Mouse (Mus musculus) brown adipose tissue, adult 24 weeks (tissue): Measurements from ENCODE around the gene Pcdh7. TPM values are rescaled to one million over a fixed set of nuclear protein-coding genes. Genes with fewer than 3 reads are reported as not detected.

Experiments
- H3K27ac ChIP-seq: fragments of 200-500 bp; replicated peaks from 2 replicates; pipeline ENCODE4 v1.5.1; 2012; ENCODE audit warnings: low read depth, mild to moderate bottlenecking, low read length
- H3K4me1 ChIP-seq: fragments of 200-500 bp; 2 replicates; pipeline ENCODE4 v1.6.1; 2012; ENCODE audit warnings: low read length, mixed read lengths; ENCODE audit not compliant: control insufficient read depth, insufficient read depth, insufficient read length
- H3K4me3 ChIP-seq: fragments of 200-500 bp; 2 replicates; pipeline ENCODE4 v1.5.1; 2012; ENCODE audit warnings: low read depth, mild to moderate bottlenecking, low read length, moderate library complexity; ENCODE audit not compliant: insufficient read depth
- polyA plus RNA-seq: library from polyadenylated mRNA; stranded (reverse); fragments of >200 nt; gene quantifications from 2 replicates; pipeline ENCODE4 v1.2.4, GENCODE M21; 2012; ENCODE audit not compliant: missing spikeins, insufficient read depth, insufficient read length

Pcdh7 gene
- polyA plus RNA-seq, 1 experiment = 1.2 TPM

- no peaks in the 10 kb centered on the region for H3K4me1 ChIP-seq
- H3K27ac ChIP-seq = no peak overlapping the region
- no peak overlapping the region for H3K4me3 ChIP-seq
Measured at GRCm38 (mm10) chr5:57870727-57871126, 153.0 kb downstream of the Pcdh7 start.

GRCm38 (mm10) chr5:57884982-57885381 lies 167.2 kb downstream of the Pcdh7 start:
- H3K27ac ChIP-seq = no peak overlapping the region
- no peaks in the 10 kb centered on the region for H3K4me1 ChIP-seq
- no peak overlapping the region for H3K4me3 ChIP-seq

GRCm38 (mm10) chr5:57899018-57899614 lies 181.3 kb downstream of the Pcdh7 start:
- Histone ChIP-seq H3K27ac (no peak overlapping the region), H3K4me3 (no peak overlapping the region), H3K4me1 (no peaks in the 10 kb centered on the region)

- Histone ChIP-seq H3K4me1 (no peaks in the 10 kb centered on the region), H3K27ac (no peak overlapping the region), H3K4me3 (no peak overlapping the region)
Measured at GRCm38 (mm10) chr5:57907218-57907617, 189.5 kb downstream of the Pcdh7 start.

GRCm38 (mm10) chr5:57921140-57921539 lies 203.4 kb downstream of the Pcdh7 start:
- Histone ChIP-seq H3K4me1 (no peaks in the 10 kb centered on the region), H3K4me3 (no peak overlapping the region), H3K27ac (no peak overlapping the region)

GRCm38 (mm10) chr5:57931331-57931730 lies 213.6 kb downstream of the Pcdh7 start:
- H3K27ac ChIP-seq = no peak overlapping the region

DNA sequence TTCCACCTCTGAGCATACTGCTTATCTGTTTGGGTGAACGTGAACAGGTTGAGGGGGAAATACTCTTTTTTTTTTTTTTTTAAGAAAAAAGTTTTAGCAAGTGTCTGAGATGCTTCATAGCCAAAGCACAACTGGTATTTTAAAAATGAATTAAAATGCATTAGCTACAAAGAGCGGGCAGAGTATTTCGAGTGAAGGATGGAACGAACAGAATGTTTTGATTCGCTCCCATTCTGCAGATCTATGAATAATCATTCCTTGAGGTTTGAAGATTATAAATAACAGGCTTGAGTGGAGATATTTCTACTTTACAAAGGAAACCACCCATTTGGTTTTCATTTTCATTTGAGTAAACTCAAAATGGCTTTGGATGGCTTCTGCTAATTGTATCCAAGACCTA lies 214.0 kb downstream of the Pcdh7 start:
- Histone ChIP-seq H3K27ac (no peak overlapping the region), H3K4me3 (no peak overlapping the region), H3K4me1 (no peaks in the 10 kb centered on the region)

More at GRCm38 (mm10) chr5:57931331-57931730, 213.6 kb downstream of the Pcdh7 start:
- Histone ChIP-seq H3K4me1 (no peaks in the 10 kb centered on the region), H3K4me3 (no peak overlapping the region)

DNA sequence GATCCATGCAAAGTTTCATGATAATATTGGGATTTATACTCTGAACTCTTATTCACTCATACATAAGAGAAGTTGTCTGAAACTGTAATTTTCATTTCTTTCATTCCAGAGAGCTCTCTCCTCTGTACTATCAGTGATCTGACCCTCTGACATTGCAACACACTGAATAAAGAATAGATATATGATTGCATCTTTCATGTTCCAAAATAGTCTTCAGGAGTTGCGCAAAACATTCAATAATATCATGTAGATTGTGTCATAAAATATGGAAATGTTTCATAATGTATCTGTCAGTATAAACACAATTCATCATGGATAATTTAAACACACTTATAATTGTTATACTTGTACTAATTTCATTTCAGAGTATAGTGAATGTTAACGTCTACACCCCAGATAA lies 216.9 kb downstream of the Pcdh7 start:
- Histone ChIP-seq H3K4me1 (no peaks in the 10 kb centered on the region), H3K27ac (no peak overlapping the region), H3K4me3 (no peak overlapping the region)

DNA sequence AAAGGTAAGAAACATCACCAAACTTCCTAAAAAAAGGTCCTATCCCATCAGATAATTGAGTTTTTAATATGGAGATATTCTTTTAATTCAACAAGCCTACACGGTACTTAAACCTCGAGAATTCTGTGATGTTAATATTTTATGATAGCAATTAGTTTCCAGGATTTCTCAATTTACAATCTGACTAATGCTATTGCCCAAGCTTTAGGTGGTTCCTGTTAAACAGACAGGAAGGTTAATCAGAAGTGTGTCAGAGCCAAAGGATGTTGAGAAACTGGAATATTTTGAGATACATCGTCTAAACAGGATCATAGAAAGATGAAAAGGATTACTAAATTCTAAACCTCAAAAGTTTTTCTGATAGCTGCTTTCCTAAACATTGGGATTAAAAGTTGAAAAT lies 222.7 kb downstream of the Pcdh7 start:
- H3K4me1 ChIP-seq = no peaks in the 10 kb centered on the region
- H3K27ac ChIP-seq = no peak overlapping the region
- no peak overlapping the region for H3K4me3 ChIP-seq

DNA sequence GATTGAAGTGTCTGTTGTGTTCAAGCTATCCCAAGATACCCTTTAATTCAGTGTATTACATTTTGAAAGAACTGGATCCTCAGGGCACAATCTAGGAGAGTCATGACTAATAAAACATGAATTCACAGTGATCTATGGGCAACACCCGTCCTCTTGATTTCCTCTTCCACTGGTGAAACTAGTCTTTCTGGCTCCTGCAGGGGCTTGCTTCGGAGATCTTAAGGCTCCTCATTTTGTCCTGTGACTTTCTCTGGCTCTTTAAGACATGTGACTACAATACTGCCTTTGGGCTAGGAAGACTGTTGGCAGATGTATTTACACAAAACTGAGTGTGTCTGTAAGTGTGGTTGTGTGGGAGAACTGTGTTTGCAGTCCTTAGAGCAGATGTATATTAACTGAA lies 225.4 kb downstream of the Pcdh7 start:
- no peak overlapping the region for H3K4me3 ChIP-seq
- no peak overlapping the region for H3K27ac ChIP-seq
- no peaks in the 10 kb centered on the region for H3K4me1 ChIP-seq

- Histone ChIP-seq H3K27ac (no peak overlapping the region), H3K4me3 (no peak overlapping the region), H3K4me1 (no peaks in the 10 kb centered on the region)
Measured at GRCm38 (mm10) chr5:57943611-57944010, 225.8 kb downstream of the Pcdh7 start.

DNA sequence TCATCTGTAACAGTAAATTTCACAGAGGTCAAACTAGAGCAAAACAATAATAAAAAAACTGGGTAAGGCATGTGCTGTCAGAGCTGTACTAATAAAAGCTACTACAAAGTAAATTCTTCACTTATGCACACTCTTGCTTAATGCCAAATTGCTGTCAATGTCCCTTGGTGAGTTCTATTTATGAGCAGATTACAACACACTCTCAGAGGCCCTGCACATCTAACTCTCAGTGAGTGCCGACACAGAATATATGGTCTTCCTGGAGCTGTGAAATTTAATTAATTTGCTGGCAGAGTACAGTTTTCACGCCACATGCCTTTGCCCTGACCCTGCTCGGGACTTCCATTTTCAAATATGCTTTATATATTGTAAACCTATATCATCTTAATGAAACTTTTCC lies 227.7 kb downstream of the Pcdh7 start:
- Histone ChIP-seq H3K4me3 (no peak overlapping the region), H3K4me1 (no peaks in the 10 kb centered on the region), H3K27ac (no peak overlapping the region)

- H3K4me3 ChIP-seq = no peak overlapping the region
- no peaks in the 10 kb centered on the region for H3K4me1 ChIP-seq
- H3K27ac ChIP-seq = no peak overlapping the region
Measured at GRCm38 (mm10) chr5:57959317-57959716, 241.6 kb downstream of the Pcdh7 start.

DNA sequence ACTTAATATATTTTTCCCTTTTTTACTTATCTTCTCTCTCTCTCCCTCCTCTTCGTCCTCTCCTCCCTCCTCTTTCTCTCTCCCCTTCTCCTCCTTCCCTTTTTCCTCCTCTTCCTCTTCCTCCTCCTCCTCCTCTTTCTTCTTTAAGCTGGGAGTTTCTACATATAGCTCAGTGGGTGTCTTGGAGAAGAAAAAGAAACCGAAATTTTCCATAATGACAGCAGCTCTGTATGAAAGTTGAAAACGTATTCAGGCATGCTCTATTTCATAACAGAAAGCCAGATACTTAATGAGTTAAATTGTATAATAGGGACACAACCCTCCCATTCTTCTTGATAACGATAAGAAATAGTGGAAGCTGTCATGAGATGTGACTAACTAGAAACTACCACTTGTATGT lies 246.0 kb downstream of the Pcdh7 start:
- Histone ChIP-seq H3K4me3 (no peak overlapping the region), H3K4me1 (no peaks in the 10 kb centered on the region), H3K27ac (no peak overlapping the region)

DNA sequence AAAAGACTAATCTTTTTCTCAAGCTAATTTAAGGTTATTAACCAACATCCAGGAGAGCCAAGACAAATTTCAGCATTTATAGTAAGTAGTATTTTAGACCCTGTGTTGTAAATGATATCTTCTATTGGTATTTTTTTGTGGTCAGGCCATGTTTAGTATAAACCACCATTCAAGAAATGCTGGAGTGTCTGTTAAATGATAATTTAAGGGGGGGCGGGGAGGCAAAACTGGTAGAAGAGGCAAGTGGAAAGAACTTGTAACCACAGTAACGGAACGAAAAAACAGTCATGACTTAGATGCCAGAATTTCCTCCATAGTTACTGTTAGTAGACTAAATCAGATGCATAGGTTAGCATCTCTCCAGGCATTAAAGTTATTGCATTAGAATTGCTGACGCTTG lies 246.4 kb downstream of the Pcdh7 start:
- Histone ChIP-seq H3K27ac (no peak overlapping the region), H3K4me3 (no peak overlapping the region)

GRCm38 (mm10) chr5:57993584-57993983 lies 275.8 kb downstream of the Pcdh7 start:
- Histone ChIP-seq H3K27ac (no peak overlapping the region), H3K4me3 (no peak overlapping the region), H3K4me1 (no peaks in the 10 kb centered on the region)

More for the DNA sequence above, 246.4 kb downstream of the Pcdh7 start:
- no peaks in the 10 kb centered on the region for H3K4me1 ChIP-seq
